Mouse (Mus musculus): ENCODE results near the gene Dusp7. TPM values are rescaled to one million over a fixed set of nuclear protein-coding genes. Genes with fewer than 3 reads are reported as not detected.

Dusp7 gene
- total and polyA plus RNA-seq, 3 experiments: 5.5 to 12.2 TPM; not detected in 1

- no peak for DNase-seq (ENCODE audit: low read depth, low spot score)
- TF ChIP-seq SMC3 (IDR thresholded peaks at IDR 0.05; ENCODE audit: low read depth, low read length) (no peak), ZKSCAN1 (IDR thresholded peaks at IDR 0.05; ENCODE audit: low read depth, low read length) (no peak), TCF12 (IDR thresholded peaks at IDR 0.05; ENCODE audit: low read depth, low read length) (no peak), ZNF384 (IDR thresholded peaks at IDR 0.05; ENCODE audit: low read depth, low read length) (no peak), TBP (IDR thresholded peaks at IDR 0.05; ENCODE audit: low read depth, low read length) (no peak), MEF2A (IDR thresholded peaks at IDR 0.05; ENCODE audit: extremely low read depth, insufficient replicate concordance, low read depth, low read length, poor library complexity, severe bottlenecking) (no peak)
- Histone ChIP-seq H3K9me3 (replicated peaks; ENCODE audit: insufficient read depth, low read length) (no peaks in the 10 kb centered on the region), H3K4me1 (ENCODE audit: control insufficient read depth in 1 of 2, insufficient read depth in 2 of 2, low read length in 2 of 2) (peaks cover 0 to 6% of the 10 kb centered on the region in 2 experiments; a peak in 1 of 4 replicates), H3K36me3 (ENCODE audit: control insufficient read depth in 1 of 2, insufficient read depth in 2 of 2, low read length in 2 of 2) (0 out of 4 replicates have a peak, but pooled peaks cover 0 to 2% of the 10 kb centered on the region in 2 experiments), H3K9ac (ENCODE audit: control insufficient read depth, low read depth, low read length, poor library complexity, severe bottlenecking) (no peak overlapping the region), H3K79me2 (ENCODE audit: control insufficient read depth, insufficient read depth, low read length, poor library complexity) (no peaks in the 10 kb centered on the region), H3K4me3 (ENCODE audit: control insufficient read depth in 1 of 2, insufficient read depth in 1 of 2, low read depth in 2 of 2, low read length in 2 of 2) (no peak overlapping the region), H3K27me3 (ENCODE audit: control insufficient read depth in 1 of 2, insufficient read depth in 2 of 2, low read length in 2 of 2) (no peaks in the 10 kb centered on the region), H3K27ac (ENCODE audit: control insufficient read depth, low read depth, low read length) (no peak overlapping the region)
Measured at GRCm38 (mm10) chr9:106378045-106378444, 9.6 kb downstream of the Dusp7 start.

- H3K27ac ChIP-seq (ENCODE audit: control insufficient read depth, low read depth, low read length): no peak overlapping the region
- H3K79me2 ChIP-seq (ENCODE audit: control insufficient read depth, insufficient read depth, low read length, poor library complexity): no peaks in the 10 kb centered on the region
- peaks cover 0 to 6% of the 10 kb centered on the region in 2 experiments; a peak in 1 of 4 replicates for H3K4me1 ChIP-seq (ENCODE audit: control insufficient read depth in 1 of 2, insufficient read depth in 2 of 2, low read length in 2 of 2)
- TF ChIP-seq HCFC1 (IDR thresholded peaks at IDR 0.05; ENCODE audit: low read depth, low read length) (no peak), POLR2A (IDR thresholded peaks at IDR 0.05; ENCODE audit: control insufficient read depth in 1 of 2, insufficient read depth in 1 of 2, low read depth in 1 of 2, low read length in 2 of 2, poor library complexity in 1 of 2) (no peak), TAL1 (IDR thresholded peaks at IDR 0.05; ENCODE audit: low read length) (no peak), RCOR1 (IDR thresholded peaks at IDR 0.05; ENCODE audit: low read depth, low read length) (no peak), MXI1 (IDR thresholded peaks at IDR 0.05; ENCODE audit: low read depth, low read length) (no peak), CHD1 (IDR thresholded peaks at IDR 0.05; ENCODE audit: low read depth, low read length) (no peak), BHLHE40 (IDR thresholded peaks at IDR 0.05; ENCODE audit: borderline replicate concordance, low read depth, low read length) (no peak), MYB (IDR thresholded peaks at IDR 0.05; ENCODE audit: low read depth, low read length) (no peak), JUND (IDR thresholded peaks at IDR 0.05; ENCODE audit: low read depth, low read length) (no peak), ZNF384 (IDR thresholded peaks at IDR 0.05; ENCODE audit: low read depth, low read length) (no peak), TCF12 (IDR thresholded peaks at IDR 0.05; ENCODE audit: low read depth, low read length) (no peak), SIN3A (IDR thresholded peaks at IDR 0.05; ENCODE audit: low read length) (no peak), GATA1 (IDR thresholded peaks at IDR 0.05; ENCODE audit: low read depth, low read length) (no peak), EP300 (IDR thresholded peaks at IDR 0.05; ENCODE audit: low read depth in 1 of 2, low read length in 2 of 2) (no peak), POLR2AphosphoS2 (IDR thresholded peaks at IDR 0.05; ENCODE audit: low read length) (no peak)
- H3K4me3 ChIP-seq (ENCODE audit: control insufficient read depth in 1 of 2, insufficient read depth in 1 of 2, low read depth in 2 of 2, low read length in 2 of 2): no peak overlapping the region
- H3K36me3 ChIP-seq (ENCODE audit: control insufficient read depth in 1 of 2, insufficient read depth in 2 of 2, low read length in 2 of 2): 0 out of 4 replicates have a peak, but pooled peaks cover 0 to 2% of the 10 kb centered on the region in 2 experiments
- H3K9me3 ChIP-seq (replicated peaks; ENCODE audit: insufficient read depth, low read length): no peaks in the 10 kb centered on the region
- no peak overlapping the region for H3K9ac ChIP-seq (ENCODE audit: control insufficient read depth, low read depth, low read length, poor library complexity, severe bottlenecking)
- DNase-seq (ENCODE audit: low read depth, low spot score): no peak
- no peaks in the 10 kb centered on the region for H3K27me3 ChIP-seq (ENCODE audit: control insufficient read depth in 1 of 2, insufficient read depth in 2 of 2, low read length in 2 of 2)
Measured at GRCm38 (mm10) chr9:106378753-106379152, 10.3 kb downstream of the Dusp7 start.
